Mouse (Mus musculus) hindbrain, embryonic 11.5 days (tissue): ENCODE results near the gene Man2a2. TPM values are rescaled to one million over a fixed set of nuclear protein-coding genes. Genes with fewer than 3 reads are reported as not detected.
A peak's percentile ranks its signal among the peaks of the same experiment; 100 is the strongest.
"Not testable (repeated sequence)": the region's sequence is repeated elsewhere in the genome, so short reads cannot be mapped to it uniquely, and the experiment has no call there.

Experiments
- ATAC-seq: fragments of 200-750 bp; cut with Nextera tagmentation; 2 replicates; pipeline ENCODE4 v1.8.0; 2017; ENCODE audit warnings: mild to moderate bottlenecking, moderate TSS enrichment, moderate library complexity; ENCODE audit not compliant: low FRiP score
- DNase-seq: peaks from one replicate; pipeline ENCODE4 v3.0.0-alpha.2; 2015; ENCODE audit warnings: low spot score
- H3K27ac ChIP-seq: fragments of 300-500 bp; sonication (generic); 2 replicates; pipeline ENCODE4 v1.5.1; 2014; ENCODE audit warnings: mild to moderate bottlenecking, low read depth, low read length
- H3K27me3 ChIP-seq: fragments of 300-500 bp; sonication (generic); 2 replicates; pipeline ENCODE4 v1.6.1; 2014; ENCODE audit warnings: mild to moderate bottlenecking, low read length, moderate library complexity, mixed read lengths; ENCODE audit not compliant: control insufficient read depth, insufficient read depth
- H3K36me3 ChIP-seq: fragments of 300-500 bp; sonication (generic); 2 replicates; pipeline ENCODE4 v1.6.1; 2014; ENCODE audit warnings: mild to moderate bottlenecking, low read length, moderate library complexity, mixed read lengths; ENCODE audit not compliant: control insufficient read depth, insufficient read depth
- H3K4me1 ChIP-seq: fragments of 300-500 bp; sonication (generic); replicated peaks from 2 replicates; pipeline ENCODE4 v1.6.1; 2014; ENCODE audit warnings: low read length, mixed read lengths; ENCODE audit not compliant: control insufficient read depth, insufficient read depth
- H3K4me2 ChIP-seq: fragments of 300-500 bp; sonication (generic); replicated peaks from 2 replicates; pipeline ENCODE4 v1.6.1; 2014; ENCODE audit warnings: mild to moderate bottlenecking, low read depth, low read length
- H3K4me3 ChIP-seq: fragments of 300-500 bp; sonication (generic); 2 replicates; pipeline ENCODE4 v1.5.1; 2014; ENCODE audit warnings: low read depth, low read length
- H3K9ac ChIP-seq: fragments of 300-500 bp; sonication (generic); 2 replicates; pipeline ENCODE4 v1.6.1; 2014; ENCODE audit warnings: low read depth, low read length
- H3K9me3 ChIP-seq: fragments of 300-500 bp; sonication (generic); 2 replicates; pipeline ENCODE4 v1.6.1; 2016; ENCODE audit warnings: low read length; ENCODE audit not compliant: control insufficient read depth
- WGBS: fragments of 180-500 bp; shearing (Covaris S2); extraction: QIAGEN DNeasy Blood & Tissue Kit; methylation state at CpG from one replicate; pipeline ENCODE4 v1.1.7; 2014; 5-methylcytosine and 5-hydroxymethylcytosine counted together
- polyA plus RNA-seq: library from polyadenylated mRNA; unstranded; fragments of >200 nt; fragmentation: Nextera tagmentation; extraction: Ambion mirVana; gene quantifications from 2 replicates; pipeline ENCODE4 v1.2.1, GENCODE M21; 2014

Gene Man2a2
- polyA plus RNA-seq, 1 experiment from 2014 or later: 9.8 TPM

DNA sequence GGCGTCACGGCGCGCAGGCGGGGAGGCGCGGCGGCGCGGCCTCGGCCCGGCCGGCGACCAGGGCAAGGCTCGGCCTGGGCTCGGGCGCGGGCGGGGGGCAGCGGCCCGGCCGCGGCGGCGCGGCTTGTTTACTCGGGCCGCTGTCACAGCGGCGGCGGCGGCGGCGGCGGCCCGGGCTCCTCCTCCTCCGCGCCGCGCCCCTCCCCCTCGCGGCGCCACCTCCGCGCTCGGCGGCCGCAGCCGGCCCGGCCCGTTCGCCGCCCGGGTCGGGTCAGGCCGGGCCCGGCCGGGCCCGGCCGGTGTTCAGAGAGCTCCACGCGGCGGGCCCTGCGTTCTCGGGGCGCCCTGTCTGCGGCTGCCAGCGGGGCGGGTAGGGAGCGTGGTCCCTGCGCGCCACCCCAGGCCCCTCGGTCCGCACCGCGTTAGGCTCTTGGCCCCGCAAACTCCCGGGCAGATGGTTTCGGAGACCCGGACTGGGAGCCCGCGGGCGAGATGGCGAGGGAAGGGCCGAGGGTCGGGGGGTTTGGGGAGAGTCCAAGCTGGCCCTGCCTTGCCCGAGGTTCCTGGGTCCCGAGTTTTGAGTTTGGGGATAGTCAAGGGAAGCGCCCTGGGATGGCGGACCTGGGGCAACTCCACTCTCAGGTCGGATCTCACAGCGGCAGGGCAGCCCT lies 31.6 kb upstream of the Man2a2 start:
- Histone ChIP-seq H3K27ac (peak overlapping the region; percentile 73), H3K4me1 (peaks cover 6% of the 10 kb centered on the region; the same call in 1 of the 2 replicates), H3K4me2 (peak overlapping the region; percentile 92), H3K9ac (peak overlapping the region; percentile 90), H3K27me3 (no peaks in the 10 kb centered on the region), H3K9me3 (no peaks in the 10 kb centered on the region), H3K36me3 (no peaks in the 10 kb centered on the region), H3K4me3 (peak overlapping the region; percentile 91)
- DNase-seq: peak; percentile 84
- ATAC-seq: peak; percentile 70
- under 1% methylated on average over 31 of the region's 92 CpGs for WGBS

DNA sequence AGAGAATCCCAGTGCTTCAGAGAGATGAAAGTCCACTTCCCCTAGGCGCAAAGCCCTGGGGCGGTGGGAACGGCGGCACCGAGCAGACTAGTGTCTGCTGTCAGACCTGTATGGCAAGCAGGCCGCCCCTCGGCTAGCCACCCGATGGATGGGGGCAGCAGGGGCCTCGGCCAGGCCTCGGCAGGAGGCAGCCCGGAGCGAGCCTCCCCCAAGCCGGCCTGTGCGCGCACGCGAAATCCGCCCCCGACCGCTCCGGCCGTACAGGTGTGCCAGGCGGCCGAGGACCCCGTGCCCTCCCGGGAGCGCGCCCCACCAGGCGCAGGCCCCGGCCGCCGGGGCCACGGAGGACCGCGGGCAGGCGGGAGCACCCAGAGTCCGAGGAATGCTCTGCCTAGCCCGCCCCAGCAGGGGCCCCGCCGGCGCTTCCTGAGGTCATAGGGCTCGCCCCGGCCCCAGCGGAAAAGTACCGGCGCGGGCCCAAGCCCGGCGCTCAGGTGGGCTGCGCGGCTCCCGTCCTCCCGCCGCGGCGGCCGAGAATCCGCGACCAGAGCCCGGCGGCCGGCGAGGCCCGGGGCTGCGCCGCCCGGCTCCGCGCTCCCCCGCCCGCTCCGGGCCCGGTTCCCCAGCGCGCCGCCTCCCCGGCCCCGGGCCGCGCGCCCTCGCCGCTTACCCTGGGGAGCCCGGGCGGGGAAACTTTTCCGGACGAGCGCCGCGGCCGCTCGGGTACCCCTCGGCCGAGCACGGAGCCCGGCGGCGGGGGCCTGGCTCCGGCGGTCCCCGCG lies 30.9 kb upstream of the Man2a2 start:
- Histone ChIP-seq H3K9me3 (no peaks in the 10 kb centered on the region), H3K4me1 (peaks cover 6% of the 10 kb centered on the region; the same call in 1 of the 2 replicates), H3K36me3 (no peaks in the 10 kb centered on the region), H3K27me3 (no peaks in the 10 kb centered on the region), H3K27ac (peak overlapping the region; percentile 73), H3K4me3 (peak overlapping the region; percentile 91), H3K4me2 (peak overlapping the region; percentile 92), H3K9ac (peak overlapping the region; percentile 90)
- under 1% methylated on average over 83 of the region's 102 CpGs for WGBS
- ATAC-seq (peak; percentile 61), DNase-seq (peak; percentile 58)

DNA sequence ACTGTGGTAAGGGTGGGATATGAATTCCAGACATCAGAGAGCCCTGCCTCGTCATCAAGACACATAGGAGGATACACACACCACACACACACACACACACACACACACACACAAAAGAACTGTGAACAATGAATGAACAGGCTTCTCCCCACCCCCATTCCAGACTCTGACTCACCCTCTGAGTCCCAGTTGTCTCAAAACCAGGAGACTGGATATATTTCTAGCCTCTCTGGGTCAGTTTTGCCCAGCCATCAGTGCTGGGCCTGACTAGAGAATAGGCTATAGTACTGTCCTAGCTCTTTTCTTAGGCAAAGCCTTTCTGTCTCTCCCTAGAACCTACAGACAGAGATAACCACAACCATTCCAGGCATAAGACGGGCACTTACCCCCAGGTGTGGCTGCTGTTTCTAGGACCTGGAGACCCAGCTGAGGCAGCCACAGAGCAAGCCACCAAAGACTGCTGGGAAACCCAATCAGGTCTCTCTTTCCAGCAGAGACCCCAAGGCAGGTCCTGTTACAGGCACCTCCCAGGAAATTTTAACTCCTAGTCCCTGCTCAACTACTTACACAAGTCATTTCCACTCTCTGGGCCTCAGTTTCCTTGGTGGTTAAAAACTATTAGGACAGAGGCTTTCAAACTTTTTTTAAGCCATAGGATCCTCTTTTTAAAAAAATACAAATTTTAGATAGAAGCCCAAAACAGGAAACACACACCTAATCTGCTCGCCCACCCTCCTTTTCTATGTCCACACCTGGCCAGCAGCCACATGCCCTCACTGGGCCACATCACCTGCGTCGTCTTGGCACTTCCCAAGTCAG lies 30.1 kb upstream of the Man2a2 start:
- no peaks in the 10 kb centered on the region for H3K9me3 ChIP-seq
- WGBS: 19% methylated on average over 5 of the region's 5 CpGs
- DNase-seq (peak; percentile 19), ATAC-seq (no peak; the same call in 1 of the 2 replicates)
- H3K4me1 ChIP-seq: peaks cover 6% of the 10 kb centered on the region; the same call in 1 of the 2 replicates
- no peaks in the 10 kb centered on the region for H3K27me3 ChIP-seq
- H3K4me2 ChIP-seq: peak overlapping the region; percentile 92
- H3K27ac ChIP-seq: no peak overlapping the region
- peak overlapping the region; percentile 91 for H3K4me3 ChIP-seq
- H3K9ac ChIP-seq: peak overlapping the region; percentile 90
- no peaks in the 10 kb centered on the region for H3K36me3 ChIP-seq

DNA sequence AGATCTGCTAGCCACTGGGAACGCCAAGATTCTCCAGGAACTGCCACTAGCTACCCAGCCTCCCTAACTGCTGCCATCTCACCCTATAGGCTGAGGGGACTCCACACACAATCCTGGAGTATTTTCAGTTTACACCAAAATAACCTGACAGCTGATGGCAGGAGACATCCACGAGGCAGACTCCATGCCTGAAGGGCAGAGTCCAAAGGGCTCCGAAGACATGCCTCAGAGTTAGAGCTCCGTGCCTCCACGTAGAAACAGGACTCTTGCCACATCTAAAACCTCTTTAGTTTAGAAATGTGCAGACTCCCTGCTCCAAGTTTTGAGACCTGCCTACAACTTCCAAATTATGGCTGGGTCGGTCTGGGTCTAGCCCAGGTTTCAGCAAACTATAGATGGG lies 29.4 kb upstream of the Man2a2 start:
- H3K9ac ChIP-seq: no peak overlapping the region
- ATAC-seq: no peak
- DNase-seq: no peak
- H3K4me2 ChIP-seq: no peak overlapping the region
- WGBS: 76% methylated on average over 6 of the region's 6 CpGs
- H3K4me1 ChIP-seq: peaks cover 6% of the 10 kb centered on the region; the same call in 1 of the 2 replicates
- H3K27ac ChIP-seq: no peak overlapping the region
- H3K27me3 ChIP-seq: no peaks in the 10 kb centered on the region
- H3K36me3 ChIP-seq: no peaks in the 10 kb centered on the region
- H3K4me3 ChIP-seq: no peak overlapping the region
- no peaks in the 10 kb centered on the region for H3K9me3 ChIP-seq

DNA sequence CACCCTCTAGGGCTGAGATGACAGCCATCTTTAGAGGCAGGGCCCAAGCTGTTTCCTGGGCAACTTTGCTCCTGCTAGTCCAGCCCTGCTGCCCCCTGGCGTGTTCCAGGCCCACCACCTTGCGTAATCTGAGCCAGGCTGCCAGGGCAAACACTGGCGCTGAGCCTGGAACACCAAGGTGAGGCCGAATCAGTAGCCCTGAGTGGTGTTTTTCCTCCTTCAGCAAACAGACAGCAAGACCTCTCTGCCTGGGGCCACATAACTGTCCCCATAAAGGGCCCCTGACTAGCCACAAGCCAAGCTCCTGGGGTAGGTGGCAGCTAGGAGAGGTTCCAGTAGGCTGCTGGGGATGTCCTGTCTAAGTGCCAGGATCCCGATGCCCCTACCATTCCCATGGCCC lies 28.9 kb upstream of the Man2a2 start:
- H3K4me2 ChIP-seq: no peak overlapping the region
- no peak overlapping the region for H3K27ac ChIP-seq
- H3K4me1 ChIP-seq: peaks cover 6% of the 10 kb centered on the region; the same call in 1 of the 2 replicates
- no peaks in the 10 kb centered on the region for H3K9me3 ChIP-seq
- no peaks in the 10 kb centered on the region for H3K27me3 ChIP-seq
- ATAC-seq (no peak), DNase-seq (no peak)
- WGBS: 54% methylated on average over 5 of the region's 5 CpGs
- no peak overlapping the region for H3K9ac ChIP-seq
- H3K4me3 ChIP-seq: no peak overlapping the region
- H3K36me3 ChIP-seq: no peaks in the 10 kb centered on the region

DNA sequence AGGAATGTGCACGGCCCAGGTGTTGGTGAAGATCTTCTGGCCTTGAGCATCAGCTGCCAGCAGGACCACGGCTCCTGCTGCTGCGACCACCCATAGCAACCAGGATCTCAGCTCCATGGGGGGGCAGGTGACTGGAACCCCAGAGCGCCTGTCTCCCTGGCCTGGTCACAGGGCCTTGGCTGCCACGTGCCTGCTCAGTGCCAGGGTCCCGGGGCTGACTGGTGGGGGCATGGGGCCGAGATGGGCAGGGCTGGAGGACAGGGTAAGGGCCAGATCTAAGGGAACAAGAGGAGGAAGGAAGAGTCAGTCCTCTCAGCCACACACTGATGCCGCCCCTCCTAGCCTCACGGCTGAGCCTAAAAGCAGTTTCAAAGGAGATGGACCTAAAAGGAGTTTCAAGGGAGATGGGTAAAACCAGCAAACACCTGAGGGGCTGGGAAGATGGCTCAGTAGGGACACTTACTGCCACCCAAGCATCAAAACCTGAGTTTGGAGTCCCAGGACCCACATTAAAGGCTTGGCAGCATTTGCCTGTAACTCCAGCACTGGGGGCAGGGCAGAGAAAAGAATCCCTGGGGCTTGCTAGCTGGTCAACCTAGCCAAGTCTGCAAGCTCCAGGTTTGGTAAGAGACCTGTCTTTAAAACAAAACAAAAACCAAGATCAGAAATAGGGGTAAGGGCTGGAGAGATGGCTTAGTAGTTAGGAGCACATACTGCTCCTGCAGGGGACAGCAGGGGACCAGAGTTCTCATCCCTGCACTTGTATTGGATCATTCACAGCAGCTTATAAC lies 27.7 kb upstream of the Man2a2 start:
- H3K9ac ChIP-seq: no peak overlapping the region
- 78% methylated on average over 9 of the region's 9 CpGs for WGBS
- 0 out of 2 replicates have a peak, but pooled peaks cover 1% of the 10 kb centered on the region for H3K36me3 ChIP-seq
- H3K4me2 ChIP-seq: no peak overlapping the region
- H3K4me1 ChIP-seq: peaks cover 6% of the 10 kb centered on the region; the same call in 1 of the 2 replicates
- no peak overlapping the region for H3K27ac ChIP-seq
- H3K9me3 ChIP-seq: no peaks in the 10 kb centered on the region
- no peaks in the 10 kb centered on the region for H3K27me3 ChIP-seq
- H3K4me3 ChIP-seq: no peak overlapping the region
- DNase-seq (no peak), ATAC-seq (no peak)

DNA sequence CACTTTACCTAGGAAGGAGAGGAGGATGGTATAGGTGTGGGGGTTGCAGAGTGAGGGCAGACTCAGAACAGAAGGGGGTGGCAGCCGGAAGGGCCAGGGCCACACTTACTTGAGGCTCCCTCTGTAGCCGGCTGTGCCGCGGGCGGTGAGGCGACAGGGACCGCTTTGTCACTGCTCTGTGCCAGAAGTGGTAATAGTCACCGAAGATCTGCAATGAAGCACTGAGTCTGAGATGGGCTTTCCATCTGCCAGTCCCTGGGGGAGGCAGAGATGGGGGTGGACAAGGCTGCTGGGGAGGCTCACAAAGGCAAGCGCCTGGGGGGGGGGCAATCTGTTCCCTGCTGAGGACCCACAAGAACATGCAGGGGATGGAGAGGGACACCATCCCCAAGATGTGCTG lies 26.8 kb upstream of the Man2a2 start:
- Histone ChIP-seq H3K4me3 (no peak overlapping the region), H3K4me2 (no peak overlapping the region), H3K4me1 (peaks cover 6% of the 10 kb centered on the region; the same call in 1 of the 2 replicates), H3K36me3 (0 out of 2 replicates have a peak, but pooled peaks cover 2% of the 10 kb centered on the region), H3K9me3 (no peaks in the 10 kb centered on the region), H3K27me3 (no peaks in the 10 kb centered on the region), H3K27ac (no peak overlapping the region), H3K9ac (no peak overlapping the region)
- no peak for ATAC-seq
- 88% methylated on average over 7 of the region's 9 CpGs for WGBS
- no peak for DNase-seq

DNA sequence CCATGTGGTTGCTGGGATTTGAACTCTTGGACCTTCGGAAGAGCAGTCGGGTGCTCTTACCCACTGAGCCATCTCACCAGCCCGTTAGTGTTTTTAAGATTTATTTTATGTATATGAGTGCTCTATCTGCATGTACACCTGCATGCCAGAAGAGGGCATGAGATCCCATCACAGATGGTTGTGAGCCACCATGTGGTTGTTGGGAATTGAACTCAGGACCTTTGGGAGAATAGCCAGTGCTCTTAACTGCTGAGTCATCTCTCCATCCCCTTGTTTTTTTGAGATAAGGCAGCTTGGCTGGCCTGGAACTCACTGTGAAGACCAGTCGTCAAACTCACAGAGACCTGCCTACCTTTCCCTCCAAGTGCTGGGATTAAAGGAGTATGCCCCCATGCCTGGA lies 25.3 kb upstream of the Man2a2 start:
- DNase-seq, H3K36me3 ChIP-seq: not testable (repeated sequence)
- WGBS: 88% methylated on average over 4 of the region's 4 CpGs

More for the DNA sequence above, 25.3 kb upstream of the Man2a2 start:
- ATAC-seq, H3K4me3 ChIP-seq, H3K9me3 ChIP-seq, H3K9ac ChIP-seq, H3K27ac ChIP-seq, H3K27me3 ChIP-seq, H3K4me1 ChIP-seq, H3K4me2 ChIP-seq: not testable (repeated sequence)
